10 mouse cellular contexts compared by ENCODE assay signal in the genomic region with DNA sequence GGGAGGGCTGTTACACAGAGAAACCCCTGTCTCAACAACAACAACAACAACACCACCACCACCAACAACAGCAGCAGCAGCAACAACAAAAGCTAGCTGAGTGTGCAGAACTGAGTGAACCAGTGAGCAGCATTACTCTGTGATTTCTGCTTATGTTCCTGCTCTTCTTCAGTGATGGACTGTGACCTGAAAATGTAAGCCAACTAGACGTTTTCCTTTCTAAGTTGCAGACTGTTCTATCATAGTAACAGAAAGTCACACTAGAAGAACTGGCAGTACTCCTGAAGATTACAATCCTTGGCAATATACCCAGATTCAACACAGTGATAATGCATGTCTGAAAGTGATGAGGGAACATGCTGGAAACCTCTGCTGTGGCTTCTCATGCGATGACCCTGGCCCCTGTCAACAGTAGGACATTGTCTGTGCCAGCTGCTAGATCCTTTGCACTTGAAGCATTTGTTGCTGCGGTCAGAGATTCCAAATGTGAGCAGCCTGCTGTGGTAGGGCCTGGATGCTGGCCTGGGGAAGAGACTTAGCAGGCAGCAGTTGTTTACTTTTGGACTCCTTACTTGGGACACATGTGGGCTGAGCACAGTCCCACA.
DNase-seq lines count a peak whose midpoint lies in the region; ATAC-seq and TF ChIP-seq lines count a peak whose summit lies in the region.
"Had no signal": no experiment of that assay in that cellular context is flagged by ENCODE, and none has a peak within 500 bp of the region (broad histone marks: within the 10 kb centered on the region; RNA-seq: fewer than 3 reads in every experiment).

No protein-coding gene starts in this region.

- peak; percentile 70 for DNase-seq in gastrocnemius, adult 18-20 months (ENCODE audit: low spot score)
- DNase-seq in gastrocnemius, postnatal 10 days = no peak
- DNase-seq in right cerebral cortex, postnatal 25 days = peak; percentile 5
- DNase-seq in right cerebral cortex, adult 2 months (ENCODE audit: low spot score in 2 of 2) = no peak
- peak; percentile 2 to 45 for DNase-seq in kidney, postnatal 36 days
- DNase-seq in stomach, postnatal 0 days (ENCODE audit: low spot score) = peak; percentile 12
- DNase-seq in liver, embryonic 11.5 days (ENCODE audit: low spot score) = no peak
- DNase-seq in cerebellum, adult 18-20 months = no peak

- H3K9me3 ChIP-seq in stomach, postnatal 0 days (ENCODE audit: control insufficient read depth, low read length) = no peaks in the 10 kb centered on the region
- H3K9me3 ChIP-seq in liver, embryonic 11.5 days (ENCODE audit: control insufficient read depth, low read length) = no peaks in the 10 kb centered on the region
- H3K9me3 ChIP-seq: heart, embryonic 13.5 days; liver, embryonic 15.5 days had no signal

- no peak for TF ChIP-seq CTCF in stomach, postnatal 0 days (IDR thresholded peaks at IDR 0.05; ENCODE audit: low read depth)

- WGBS in stomach, postnatal 0 days = 47% methylated on average over 3 of the region's 3 CpGs
- WGBS in liver, embryonic 11.5 days = 67% methylated on average over 3 of the region's 3 CpGs

- peak; percentile 29; the same call in 1 of the 2 replicates for ATAC-seq in stomach, postnatal 0 days (ENCODE audit: low FRiP score, low TSS enrichment)
- no peak for ATAC-seq in liver, embryonic 11.5 days (replicated peaks; ENCODE audit: low FRiP score)

- no peak overlapping the region for H3K4me3 ChIP-seq in stomach, postnatal 0 days (ENCODE audit: low read depth, low read length)
- H3K4me3 ChIP-seq in liver, embryonic 11.5 days (ENCODE audit: low read depth, low read length) = no peak overlapping the region
- H3K4me3 ChIP-seq: heart, embryonic 13.5 days; liver, embryonic 15.5 days had no signal

- H3K4me2 ChIP-seq in stomach, postnatal 0 days (replicated peaks; ENCODE audit: low read depth) = no peak overlapping the region
- no peak overlapping the region for H3K4me2 ChIP-seq in liver, embryonic 11.5 days
- H3K4me2 ChIP-seq: heart, embryonic 13.5 days; liver, embryonic 15.5 days had no signal

- no peak overlapping the region for H3K9ac ChIP-seq in stomach, postnatal 0 days (ENCODE audit: low read length)
- H3K9ac ChIP-seq in liver, embryonic 11.5 days (ENCODE audit: low read depth, low read length) = no peak overlapping the region
- H3K9ac ChIP-seq: heart, embryonic 13.5 days; liver, embryonic 15.5 days had no signal

- no peaks in the 10 kb centered on the region for H3K4me1 ChIP-seq in stomach, postnatal 0 days (replicated peaks; ENCODE audit: control insufficient read depth, insufficient read depth)
- no peaks in the 10 kb centered on the region for H3K4me1 ChIP-seq in liver, embryonic 11.5 days (replicated peaks; ENCODE audit: control insufficient read depth, insufficient read depth, low read length)
- H3K4me1 ChIP-seq: heart, embryonic 13.5 days; liver, embryonic 15.5 days had no signal

- TF ChIP-seq EP300 in stomach, postnatal 0 days (optimal IDR thresholded peaks at IDR 0.05) = no peak

- 0 out of 2 replicates have a peak overlapping the region, but pooled peaks have one; percentile 30 for H3K27ac ChIP-seq in stomach, postnatal 0 days (replicated peaks)
- H3K27ac ChIP-seq in liver, embryonic 11.5 days (ENCODE audit: low read depth, low read length) = no peak overlapping the region
- H3K27ac ChIP-seq: heart, embryonic 13.5 days; liver, embryonic 15.5 days had no signal

- no peaks in the 10 kb centered on the region for H3K36me3 ChIP-seq in stomach, postnatal 0 days (ENCODE audit: control insufficient read depth, insufficient read depth, low read length)
- no peaks in the 10 kb centered on the region for H3K36me3 ChIP-seq in liver, embryonic 11.5 days (ENCODE audit: control insufficient read depth, insufficient read depth, low read length)
- H3K36me3 ChIP-seq: heart, embryonic 13.5 days; liver, embryonic 15.5 days had no signal

- H3K27me3 ChIP-seq in stomach, postnatal 0 days (ENCODE audit: control insufficient read depth, insufficient read depth, low read length) = no peaks in the 10 kb centered on the region
- H3K27me3 ChIP-seq in liver, embryonic 11.5 days (replicated peaks; ENCODE audit: control insufficient read depth, insufficient read depth, low read length) = no peaks in the 10 kb centered on the region
- H3K27me3 ChIP-seq: heart, embryonic 13.5 days; liver, embryonic 15.5 days had no signal

Comparison
In these comparisons a context has a peak if more than half of its experiments do, and no peak if none do; other contexts are left out.
1. DNase-seq: peak in gastrocnemius, adult 18-20 months (single experiment), right cerebral cortex, postnatal 25 days (single experiment), kidney, postnatal 36 days (2 of 2) and stomach, postnatal 0 days (single experiment); none in gastrocnemius, postnatal 10 days (single experiment), right cerebral cortex, adult 2 months (0 of 2), liver, embryonic 11.5 days (single experiment) and cerebellum, adult 18-20 months (0 of 2).